Mouse (Mus musculus): ENCODE data around the gene Spata16. TPM values are rescaled to one million over a fixed set of nuclear protein-coding genes. Genes with fewer than 3 reads are reported as not detected.

Gene Spata16
- polyA plus RNA-seq, 1 experiment from 2014 or later, result not detected

- Histone ChIP-seq H3K4me3 (no peak overlapping the region), H3K27me3 (replicated peaks; ENCODE audit: low read depth, poor library complexity, severe bottlenecking) (no peaks in the 10 kb centered on the region), H3K27ac (replicated peaks) (no peak overlapping the region), H3K4me1 (no peaks in the 10 kb centered on the region), H3K36me3 (replicated peaks) (no peaks in the 10 kb centered on the region), H3K9me3 (no peaks in the 10 kb centered on the region)
- WGBS, result 75% methylated on average over 22 of the region's 22 CpGs
- no peak for DNase-seq (ENCODE audit: low spot score)
Measured at GRCm38 (mm10) chr3:26936897-26937590, 299.6 kb downstream of the Spata16 start.

DNA sequence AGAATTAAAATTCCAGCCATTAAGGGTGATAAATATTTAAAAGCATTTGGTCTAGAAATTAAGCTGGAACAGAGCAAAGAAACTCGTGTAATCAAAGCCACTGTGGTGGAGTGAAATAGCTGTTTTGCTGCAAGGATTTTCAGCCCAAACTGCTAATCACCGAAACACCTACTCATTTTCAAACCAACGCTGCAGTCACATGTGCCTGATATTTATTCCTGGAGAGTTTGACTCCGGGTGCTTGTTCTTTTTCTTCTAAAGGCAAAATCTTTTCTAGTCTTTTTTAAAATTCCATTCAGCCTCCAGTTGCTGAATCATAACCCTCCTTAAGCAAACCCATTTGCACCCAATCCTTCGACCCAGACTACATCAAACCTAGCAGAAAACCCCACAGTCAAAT is 329.4 kb downstream of the Spata16 start:
- 85% methylated on average over 5 of the region's 5 CpGs for WGBS
- Histone ChIP-seq H3K27me3 (replicated peaks; ENCODE audit: low read depth, poor library complexity, severe bottlenecking) (no peaks in the 10 kb centered on the region), H3K9me3 (no peaks in the 10 kb centered on the region), H3K27ac (replicated peaks) (no peak overlapping the region), H3K4me1 (peaks cover 4% of the 10 kb centered on the region; the same call in 1 of the 2 replicates), H3K4me3 (no peak overlapping the region), H3K36me3 (replicated peaks) (no peaks in the 10 kb centered on the region)
- no peak for DNase-seq (ENCODE audit: low spot score)

GRCm38 (mm10) chr3:26968852-26969513 is 331.6 kb downstream of the Spata16 start:
- H3K9me3 ChIP-seq, result no peaks in the 10 kb centered on the region
- no peak overlapping the region for H3K4me3 ChIP-seq
- no peak overlapping the region for H3K27ac ChIP-seq (replicated peaks)
- DNase-seq (ENCODE audit: low spot score), result no peak
- H3K27me3 ChIP-seq (replicated peaks; ENCODE audit: low read depth, poor library complexity, severe bottlenecking), result no peaks in the 10 kb centered on the region
- H3K4me1 ChIP-seq, result peaks cover 4% of the 10 kb centered on the region; the same call in 1 of the 2 replicates
- WGBS, result 89% methylated on average over 3 of the region's 3 CpGs
- H3K36me3 ChIP-seq (replicated peaks), result no peaks in the 10 kb centered on the region

- H3K4me1 ChIP-seq, result peaks cover 4% of the 10 kb centered on the region; the same call in 1 of the 2 replicates
- no peak overlapping the region for H3K27ac ChIP-seq (replicated peaks)
- DNase-seq (ENCODE audit: low spot score), result no peak
- no peaks in the 10 kb centered on the region for H3K9me3 ChIP-seq
- no peak overlapping the region for H3K4me3 ChIP-seq
- WGBS, result 90% methylated on average over 3 of the region's 3 CpGs
- H3K27me3 ChIP-seq (replicated peaks; ENCODE audit: low read depth, poor library complexity, severe bottlenecking), result no peaks in the 10 kb centered on the region
- no peaks in the 10 kb centered on the region for H3K36me3 ChIP-seq (replicated peaks)
Measured at GRCm38 (mm10) chr3:26970529-26970928, 333.1 kb downstream of the Spata16 start.

- Histone ChIP-seq H3K36me3 (replicated peaks) (no peaks in the 10 kb centered on the region), H3K27me3 (replicated peaks; ENCODE audit: low read depth, poor library complexity, severe bottlenecking) (no peaks in the 10 kb centered on the region), H3K27ac (replicated peaks) (no peak overlapping the region), H3K9me3 (no peaks in the 10 kb centered on the region), H3K4me1 (peaks cover 4% of the 10 kb centered on the region; the same call in 1 of the 2 replicates), H3K4me3 (no peak overlapping the region)
- 68% methylated on average over 1 of the region's 1 CpGs for whole genome bisulfite sequencing
- no peak for DNase-seq (ENCODE audit: low spot score)
Measured at GRCm38 (mm10) chr3:26971276-26971675, 333.9 kb downstream of the Spata16 start.

DNA sequence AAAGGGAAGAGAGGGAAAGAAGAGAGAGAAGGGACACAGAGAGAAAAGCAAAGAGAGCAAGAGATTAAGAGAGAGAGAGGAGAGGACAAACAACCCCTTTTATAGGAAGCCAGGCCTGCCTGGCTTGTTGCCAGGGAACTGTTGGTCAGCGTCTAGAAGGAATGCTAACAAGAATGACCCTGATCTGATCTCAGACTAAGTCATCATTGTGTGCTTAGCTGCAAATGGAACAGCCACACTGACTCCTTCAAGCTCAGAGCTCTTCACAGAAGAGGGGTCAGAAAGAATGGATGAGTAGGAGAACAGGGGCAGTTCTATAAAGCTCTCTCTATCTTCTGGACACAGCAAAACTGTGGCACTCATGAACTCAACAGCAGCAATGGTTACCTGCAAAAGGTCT is 334.7 kb downstream of the Spata16 start:
- Histone ChIP-seq H3K4me1 (peaks cover 4% of the 10 kb centered on the region; the same call in 1 of the 2 replicates), H3K27me3 (replicated peaks; ENCODE audit: low read depth, poor library complexity, severe bottlenecking) (no peaks in the 10 kb centered on the region), H3K4me3 (no peak overlapping the region), H3K9me3 (no peaks in the 10 kb centered on the region), H3K36me3 (replicated peaks) (no peaks in the 10 kb centered on the region), H3K27ac (replicated peaks) (no peak overlapping the region)
- WGBS, result 9% methylated on average over 1 of the region's 1 CpGs
- no peak for DNase-seq (ENCODE audit: low spot score)

DNA sequence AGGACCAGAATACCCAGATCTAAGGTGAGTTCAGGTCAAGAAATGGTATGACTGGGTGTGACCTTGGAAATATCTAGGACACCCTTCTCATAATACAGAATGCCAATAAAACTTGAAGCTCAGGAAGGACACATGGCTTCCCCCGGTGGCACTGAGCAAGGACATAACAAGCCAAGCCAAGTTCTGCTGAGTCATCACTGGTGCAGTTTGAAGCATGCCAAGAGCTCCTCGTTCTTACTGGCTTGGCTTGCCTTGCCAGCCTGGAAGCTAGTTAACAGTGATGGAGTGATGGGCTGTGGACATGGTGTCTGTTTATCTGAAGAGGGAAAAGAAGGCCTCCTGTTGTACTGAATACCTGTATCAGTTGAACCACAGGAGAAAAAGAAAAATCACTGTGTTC is 342.2 kb downstream of the Spata16 start:
- Histone ChIP-seq H3K27ac (replicated peaks) (no peak overlapping the region), H3K36me3 (replicated peaks) (no peaks in the 10 kb centered on the region), H3K9me3 (no peaks in the 10 kb centered on the region), H3K4me1 (no peaks in the 10 kb centered on the region), H3K27me3 (replicated peaks; ENCODE audit: low read depth, poor library complexity, severe bottlenecking) (no peaks in the 10 kb centered on the region), H3K4me3 (no peak overlapping the region)
- WGBS, result 86% methylated on average over 2 of the region's 2 CpGs
- DNase-seq (ENCODE audit: low spot score), result no peak

DNA sequence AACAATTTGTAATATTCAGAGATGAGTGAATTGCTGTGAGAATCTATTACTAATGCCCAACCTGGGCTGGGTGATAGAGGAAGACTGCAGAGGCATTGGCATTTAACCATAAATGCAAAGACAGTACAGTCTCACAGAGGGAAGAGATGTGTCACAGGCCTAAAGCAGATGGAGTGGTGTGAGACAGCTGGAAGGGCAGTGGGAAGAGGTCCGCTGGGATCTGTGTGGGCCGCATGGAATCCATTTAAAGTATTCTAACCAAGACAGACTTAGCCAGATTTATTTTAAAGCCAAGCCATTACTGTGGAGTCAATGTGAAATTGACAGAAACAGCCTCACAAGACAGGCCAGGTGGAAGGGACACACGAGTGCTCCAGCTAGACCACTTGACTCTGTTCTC is 343.0 kb downstream of the Spata16 start:
- no peak overlapping the region for H3K4me3 ChIP-seq
- WGBS, result 87% methylated on average over 3 of the region's 3 CpGs
- no peaks in the 10 kb centered on the region for H3K4me1 ChIP-seq
- H3K36me3 ChIP-seq (replicated peaks), result no peaks in the 10 kb centered on the region
- no peak for DNase-seq (ENCODE audit: low spot score)
- no peak overlapping the region for H3K27ac ChIP-seq (replicated peaks)
- H3K9me3 ChIP-seq, result no peaks in the 10 kb centered on the region
- H3K27me3 ChIP-seq (replicated peaks; ENCODE audit: low read depth, poor library complexity, severe bottlenecking), result no peaks in the 10 kb centered on the region

- no peak overlapping the region for H3K27ac ChIP-seq (replicated peaks)
- H3K27me3 ChIP-seq (replicated peaks; ENCODE audit: low read depth, poor library complexity, severe bottlenecking), result no peaks in the 10 kb centered on the region
- DNase-seq (ENCODE audit: low spot score), result no peak
- no peaks in the 10 kb centered on the region for H3K36me3 ChIP-seq (replicated peaks)
- no peaks in the 10 kb centered on the region for H3K9me3 ChIP-seq
- 80% methylated on average over 6 of the region's 6 CpGs for WGBS
- no peak overlapping the region for H3K4me3 ChIP-seq
- H3K4me1 ChIP-seq, result no peaks in the 10 kb centered on the region
Measured at GRCm38 (mm10) chr3:26981979-26982623, 344.7 kb downstream of the Spata16 start.

GRCm38 (mm10) chr3:26983749-26984148 is 346.3 kb downstream of the Spata16 start:
- H3K4me3 ChIP-seq, result no peak overlapping the region
- WGBS, result 88% methylated on average over 6 of the region's 6 CpGs
- no peak for DNase-seq (ENCODE audit: low spot score)
- no peaks in the 10 kb centered on the region for H3K9me3 ChIP-seq
- no peaks in the 10 kb centered on the region for H3K4me1 ChIP-seq
- H3K27me3 ChIP-seq (replicated peaks; ENCODE audit: low read depth, poor library complexity, severe bottlenecking), result no peaks in the 10 kb centered on the region
- no peak overlapping the region for H3K27ac ChIP-seq (replicated peaks)
- no peaks in the 10 kb centered on the region for H3K36me3 ChIP-seq (replicated peaks)

DNA sequence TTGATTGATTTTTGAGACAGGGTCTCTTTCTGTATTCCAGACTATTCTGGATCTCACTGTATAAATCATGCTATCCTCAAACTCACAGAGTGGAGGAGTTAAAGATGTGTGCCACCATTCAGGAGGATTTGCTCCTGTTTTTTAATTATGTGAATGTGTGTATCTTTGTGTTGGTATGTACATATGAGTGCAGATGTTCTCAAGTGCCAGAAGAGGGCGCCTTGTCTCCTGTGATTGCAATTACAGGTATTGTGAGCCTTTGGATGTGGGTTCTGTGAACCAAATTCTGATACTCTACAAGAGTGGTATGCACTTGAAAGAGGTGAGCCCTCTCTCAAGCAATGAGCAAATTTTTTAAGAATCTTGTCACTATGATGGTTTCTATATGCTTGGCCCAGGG is 369.4 kb downstream of the Spata16 start:
- 62% methylated on average over 1 of the region's 1 CpGs for WGBS
- H3K27me3 ChIP-seq (replicated peaks; ENCODE audit: low read depth, poor library complexity, severe bottlenecking), result no peaks in the 10 kb centered on the region
- H3K4me3 ChIP-seq, result no peak overlapping the region
- no peak for DNase-seq (ENCODE audit: low spot score)
- no peaks in the 10 kb centered on the region for H3K36me3 ChIP-seq (replicated peaks)
- H3K9me3 ChIP-seq, result no peaks in the 10 kb centered on the region
- no peak overlapping the region for H3K27ac ChIP-seq (replicated peaks)
- no peaks in the 10 kb centered on the region for H3K4me1 ChIP-seq

GRCm38 (mm10) chr3:27027957-27028356 is 390.5 kb downstream of the Spata16 start:
- DNase-seq (ENCODE audit: low spot score), result no peak
- Histone ChIP-seq H3K9me3 (0 out of 2 replicates have a peak, but pooled peaks cover 4% of the 10 kb centered on the region), H3K36me3 (replicated peaks) (no peaks in the 10 kb centered on the region), H3K4me1 (no peaks in the 10 kb centered on the region), H3K4me3 (no peak overlapping the region), H3K27me3 (replicated peaks; ENCODE audit: low read depth, poor library complexity, severe bottlenecking) (no peaks in the 10 kb centered on the region), H3K27ac (replicated peaks) (no peak overlapping the region)
- WGBS, result 70% methylated on average over 3 of the region's 3 CpGs

DNA sequence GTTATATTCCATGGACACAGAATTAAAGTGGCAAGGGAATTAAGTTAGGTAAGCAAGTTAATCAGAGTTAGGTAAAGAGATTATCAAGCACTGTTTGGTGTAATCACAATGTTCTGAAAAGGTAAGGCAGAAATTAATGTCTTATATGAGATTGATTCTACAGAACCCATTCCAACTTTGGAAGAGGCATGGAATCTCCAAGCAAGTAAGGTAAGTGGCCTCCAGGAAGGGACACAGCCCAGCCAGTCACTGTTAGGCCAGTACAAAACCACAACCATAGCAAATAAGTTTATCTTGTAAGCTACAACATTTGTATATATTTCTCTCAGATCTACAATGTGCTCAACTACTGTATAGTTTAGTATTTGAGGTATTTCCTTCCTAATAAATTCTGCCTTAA is 391.1 kb downstream of the Spata16 start:
- DNase-seq (ENCODE audit: low spot score), result no peak
- H3K4me3 ChIP-seq, result no peak overlapping the region
- no peaks in the 10 kb centered on the region for H3K4me1 ChIP-seq
- H3K27ac ChIP-seq (replicated peaks), result no peak overlapping the region
- 0 out of 2 replicates have a peak, but pooled peaks cover 4% of the 10 kb centered on the region for H3K9me3 ChIP-seq
- no peaks in the 10 kb centered on the region for H3K27me3 ChIP-seq (replicated peaks; ENCODE audit: low read depth, poor library complexity, severe bottlenecking)
- no peaks in the 10 kb centered on the region for H3K36me3 ChIP-seq (replicated peaks)
